Mouse (Mus musculus): ENCODE data around the gene Prim1.

The Prim1 gene

DNA sequence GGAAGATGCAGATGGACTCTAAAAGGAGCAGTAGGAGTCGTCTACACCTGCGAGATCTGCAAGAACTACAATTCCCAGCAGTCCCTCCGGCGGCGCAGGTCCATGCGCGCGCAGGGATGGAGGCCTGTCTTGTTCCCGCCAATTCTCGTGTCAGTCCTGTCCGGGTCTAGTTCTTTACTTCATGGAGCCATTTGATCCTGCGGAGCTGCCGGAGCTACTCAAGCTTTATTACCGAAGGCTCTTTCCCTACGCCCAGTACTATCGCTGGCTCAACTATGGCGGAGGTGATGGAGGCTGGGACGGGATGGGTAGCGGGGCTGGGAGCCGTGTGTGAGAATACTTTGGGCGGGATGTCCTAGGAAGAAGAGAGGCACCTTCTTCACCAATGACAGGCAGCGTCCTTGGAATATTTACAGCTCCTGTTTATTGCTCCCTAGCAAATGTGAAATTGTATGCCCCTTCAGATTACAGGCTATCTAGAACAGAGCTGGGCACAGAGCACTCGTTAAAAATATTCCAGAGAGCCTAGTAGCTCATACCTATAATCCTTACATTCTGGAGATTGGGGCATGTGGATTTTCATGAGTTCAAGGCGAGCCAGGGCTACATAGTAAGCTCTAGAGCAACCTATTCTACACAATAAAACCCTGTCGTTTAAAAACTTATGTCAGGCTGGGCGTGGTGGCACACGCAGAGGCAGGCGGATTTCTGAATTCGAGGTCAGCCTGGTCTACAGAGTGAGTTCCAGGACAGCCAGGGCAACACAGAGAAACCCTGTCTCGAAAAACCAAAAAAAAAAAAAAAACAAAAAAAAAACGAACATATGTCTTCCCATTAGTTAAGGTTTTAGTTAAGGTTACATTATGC is at the start of gene Prim1:
Gene Prim1 (plus strand): TSS at position 101 of the 867 bp plus-strand sequence.
- peak; percentile 55 for DNase-seq (ENCODE audit: low spot score)

DNA sequence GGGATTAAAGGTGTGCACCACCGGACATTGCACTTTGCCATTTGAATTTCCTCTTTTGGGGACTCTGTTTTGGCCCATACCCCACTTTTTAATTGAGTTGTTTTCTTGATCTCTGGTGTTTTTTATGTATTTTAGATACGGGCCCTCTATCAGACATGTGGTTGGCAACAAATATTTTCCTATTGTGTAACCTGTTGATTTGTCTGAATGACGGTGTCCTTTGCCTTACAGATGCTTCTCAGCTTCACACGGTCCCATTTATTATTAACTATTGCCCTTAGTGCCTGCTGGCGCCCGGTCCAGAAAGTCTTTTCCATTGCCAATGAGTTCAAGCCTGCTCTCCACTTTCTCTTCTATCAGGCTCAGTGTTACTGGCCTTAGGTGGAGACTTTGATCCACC is 48.5 kb upstream of the Prim1 start:
- DNase-seq (ENCODE audit: low spot score), result peak; percentile 45

- DNase-seq (ENCODE audit: low spot score), result no peak
These were observed 45.1 kb upstream of the Prim1 start for GRCm38 (mm10) chr10:127969820-127970219.

DNA sequence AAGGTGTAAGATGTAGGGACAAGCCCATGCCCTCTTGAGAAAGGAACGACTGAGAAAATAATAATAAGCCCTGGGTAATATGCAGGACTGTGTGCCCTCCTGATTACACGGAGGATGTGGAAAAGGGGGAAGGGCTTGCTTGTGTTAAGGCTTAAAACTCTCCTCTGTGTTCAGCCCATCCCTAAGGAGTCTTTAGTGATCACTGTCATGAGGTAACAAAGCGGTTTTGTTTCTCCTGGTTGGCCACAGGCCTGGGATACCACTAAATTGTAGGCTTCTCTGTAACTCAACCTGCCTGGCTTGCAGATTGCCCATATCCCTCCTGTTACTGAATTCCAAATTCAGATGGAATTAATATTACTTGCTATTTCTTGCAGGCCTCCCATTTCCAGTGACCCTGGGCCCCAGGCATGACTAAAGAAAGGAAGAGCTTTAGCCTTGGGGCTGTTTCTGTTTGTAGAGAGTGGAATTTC is 44.6 kb upstream of the Prim1 start:
- no peak for DNase-seq (ENCODE audit: low spot score)

DNA sequence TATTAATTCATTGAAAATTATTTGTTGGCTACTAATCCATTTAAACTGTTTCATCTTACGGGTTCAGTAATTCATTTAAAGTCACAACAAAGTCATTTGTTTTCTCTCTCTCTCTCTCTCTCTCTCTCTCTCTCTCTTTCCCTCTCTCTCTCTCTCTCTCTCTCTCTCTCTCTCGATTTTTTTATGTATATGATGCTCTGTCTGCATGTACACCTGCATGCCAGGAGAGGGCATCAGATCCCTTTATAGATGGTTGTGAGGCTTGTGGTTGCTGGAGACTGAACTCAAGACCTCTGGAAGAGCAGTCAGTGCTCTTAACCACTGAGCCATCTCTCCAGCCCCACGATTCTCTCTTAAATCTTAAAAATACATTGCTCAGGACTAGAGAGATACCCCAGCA is 43.8 kb upstream of the Prim1 start:
- no peak for DNase-seq (ENCODE audit: low spot score)

- DNase-seq (ENCODE audit: low spot score), result no peak
These were observed 40.9 kb upstream of the Prim1 start for GRCm38 (mm10) chr10:127974062-127974461.

DNA sequence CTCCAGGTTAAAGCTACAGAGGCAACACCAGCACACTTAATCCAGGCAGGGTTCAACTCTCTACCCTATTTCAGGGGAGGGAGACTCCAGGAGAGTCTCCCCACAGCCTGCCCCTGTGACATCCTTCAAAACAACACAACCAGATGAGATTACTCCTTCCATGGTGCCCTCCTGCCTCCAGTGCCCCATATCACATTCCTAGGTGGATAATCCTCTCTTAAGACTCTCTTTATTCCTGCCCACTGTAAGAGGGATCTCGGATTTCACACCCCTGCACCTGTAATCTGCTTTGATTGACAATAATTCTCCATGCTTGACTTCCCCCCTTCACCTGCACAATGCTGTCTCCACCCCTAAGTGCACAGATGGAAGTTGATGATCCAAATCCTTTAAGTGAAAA is 39.5 kb upstream of the Prim1 start:
- no peak for DNase-seq (ENCODE audit: low spot score)

- DNase-seq (ENCODE audit: low spot score), result peak; percentile 44
These were observed 30.3 kb upstream of the Prim1 start for GRCm38 (mm10) chr10:127984650-127985049.

DNA sequence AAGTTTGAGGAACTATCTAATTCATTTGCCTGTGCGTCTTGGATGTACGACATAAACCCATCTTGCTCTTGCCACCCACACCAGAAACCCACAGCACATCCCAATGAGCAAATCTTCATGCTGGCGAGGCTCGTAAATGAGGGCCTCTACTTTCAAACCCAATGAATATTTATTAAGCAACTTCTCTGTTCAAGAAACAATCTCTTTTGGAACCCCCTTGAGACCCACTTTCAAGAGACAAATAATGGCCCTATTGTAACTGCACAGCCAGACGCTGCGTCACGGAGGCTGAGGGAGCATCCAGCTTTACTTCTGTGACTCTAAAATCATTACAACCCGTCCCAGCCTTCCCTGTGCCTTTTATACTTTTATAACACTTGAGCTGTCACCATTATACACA is 29.4 kb upstream of the Prim1 start:
- DNase-seq (ENCODE audit: low spot score), result no peak

DNA sequence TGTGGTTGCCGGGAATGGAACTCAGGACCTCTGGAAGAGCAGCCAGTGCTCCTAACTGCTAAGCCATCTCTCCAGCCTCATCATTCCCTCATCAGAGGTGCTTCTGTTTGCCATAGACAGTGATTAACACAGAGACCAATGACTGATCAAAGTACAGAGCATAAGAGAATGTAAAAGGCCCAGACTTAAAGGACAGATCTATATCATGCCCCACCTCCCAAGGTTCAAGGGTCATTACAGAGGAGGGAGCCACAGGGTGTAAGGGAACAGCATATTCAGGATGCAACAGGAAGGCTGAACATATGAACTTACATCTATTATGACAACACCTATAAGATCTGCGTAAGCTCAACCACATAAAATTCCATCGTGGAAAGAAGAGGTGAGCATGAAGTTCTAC is 18.3 kb upstream of the Prim1 start:
- DNase-seq (ENCODE audit: low spot score), result no peak

DNA sequence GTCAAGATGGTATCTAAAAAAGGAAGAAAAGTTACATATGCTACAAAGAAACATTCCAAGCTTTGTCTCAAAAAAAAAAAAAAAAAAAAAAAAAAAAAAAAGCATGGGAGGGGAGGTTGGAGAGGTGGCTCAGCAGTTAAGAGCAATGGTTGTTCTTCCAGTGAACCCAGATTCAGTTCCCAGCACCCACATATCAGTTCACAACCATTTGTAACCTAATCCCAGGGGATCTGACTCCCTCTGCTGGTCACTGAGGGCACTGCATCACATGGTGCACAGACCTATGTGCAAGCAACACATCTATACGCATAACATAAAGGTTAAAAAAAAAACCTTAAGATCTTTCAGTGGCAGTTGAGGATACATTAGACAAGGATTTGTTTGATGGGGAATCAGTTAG is 16.7 kb upstream of the Prim1 start:
- no peak for DNase-seq (ENCODE audit: low spot score)

DNA sequence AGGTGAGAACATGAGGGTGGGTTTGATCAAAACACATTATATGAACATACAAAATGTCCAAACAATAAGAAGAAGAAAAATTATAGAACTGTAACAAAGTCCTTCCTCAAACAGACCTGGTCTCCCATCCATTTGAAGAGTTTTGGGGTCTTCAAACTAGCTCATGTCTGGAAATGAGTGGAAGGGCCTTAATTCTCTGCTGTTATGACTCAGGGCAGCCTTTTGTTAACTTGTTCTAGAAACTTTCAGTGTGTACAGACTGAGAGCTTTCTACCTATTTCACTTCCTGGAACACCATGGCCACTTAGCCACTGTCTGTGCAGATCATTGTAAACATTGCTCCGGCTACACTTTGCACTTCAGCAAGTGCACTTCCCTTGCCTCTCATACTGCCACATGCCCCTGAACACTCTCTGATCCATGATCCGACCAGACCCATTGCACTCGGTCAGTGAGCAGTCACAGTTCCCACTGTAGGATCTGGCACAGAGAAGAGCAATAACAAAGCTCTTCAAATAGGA is 11.6 kb upstream of the Prim1 start:
- DNase-seq (ENCODE audit: low spot score), result no peak

DNA sequence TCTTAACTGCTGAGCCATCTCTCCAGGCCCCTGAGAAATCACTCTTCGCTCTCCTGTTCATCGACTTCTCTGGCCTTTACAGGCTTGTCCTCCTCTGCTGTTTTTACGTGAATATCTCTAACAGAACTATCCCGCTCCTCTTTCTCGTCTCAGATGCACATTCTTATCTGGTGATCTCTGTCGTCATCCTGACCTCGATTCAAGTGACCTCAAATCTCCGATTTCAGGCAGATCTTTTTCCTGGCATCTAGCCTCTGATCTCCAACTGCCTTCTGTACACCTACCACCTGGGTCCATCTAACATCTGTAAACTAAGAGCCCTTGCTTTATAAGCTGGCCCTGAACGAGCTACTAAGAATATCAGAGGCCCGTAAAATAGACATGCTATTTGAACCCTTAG is 10.1 kb upstream of the Prim1 start:
- DNase-seq (ENCODE audit: low spot score), result no peak

- no peak for DNase-seq (ENCODE audit: low spot score)
These were observed 9.5 kb upstream of the Prim1 start for GRCm38 (mm10) chr10:128005479-128005878.

DNA sequence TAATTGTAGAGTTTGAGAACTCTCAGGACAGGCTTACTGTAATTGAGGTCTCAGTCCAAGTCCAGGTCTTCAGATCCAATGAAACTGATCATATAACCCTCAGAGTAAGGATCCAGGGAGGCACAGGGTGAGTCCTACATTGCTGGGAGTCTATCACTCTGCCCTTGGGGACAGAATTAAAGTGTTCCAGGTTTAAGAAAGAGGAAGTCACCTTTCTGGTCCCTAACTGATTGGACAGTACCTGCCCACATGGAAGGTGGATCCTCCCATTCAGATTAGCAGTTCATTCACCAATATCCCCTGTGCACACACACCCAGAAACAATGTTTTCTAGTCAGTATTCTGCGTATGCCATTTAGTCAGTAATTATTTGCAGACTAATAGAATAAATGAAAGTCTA is 7.5 kb upstream of the Prim1 start, which contains the start of gene Hsd17b6:
Gene Hsd17b6 (minus strand): TSS at position 166 of the 400 bp plus-strand sequence.
- DNase-seq (ENCODE audit: low spot score), result no peak

- DNase-seq (ENCODE audit: low spot score), result peak; percentile 89
These were observed 6.6 kb upstream of the Prim1 start for GRCm38 (mm10) chr10:128008207-128008889.

GRCm38 (mm10) chr10:128009735-128010134 is 5.2 kb upstream of the Prim1 start:
- no peak for DNase-seq (ENCODE audit: low spot score)

DNA sequence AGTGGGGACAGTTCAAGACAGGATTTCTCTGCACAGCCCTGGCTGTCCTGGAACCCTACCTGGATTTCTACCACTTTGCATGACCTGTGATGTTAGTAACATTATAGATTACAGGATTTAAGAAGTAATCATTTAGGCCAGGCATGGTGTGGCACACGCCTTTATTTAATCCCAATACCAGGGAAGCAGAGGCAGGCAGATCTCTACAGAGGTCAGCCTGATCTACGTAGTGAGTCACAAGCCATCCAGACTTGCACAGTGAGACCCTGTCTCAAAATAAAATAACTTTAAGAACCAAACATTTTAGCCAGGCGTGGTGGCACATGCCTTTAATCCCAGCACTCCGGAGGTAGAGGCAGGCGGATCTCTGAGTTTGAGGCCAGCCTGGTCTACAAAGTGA is 7.2 kb downstream of the Prim1 start:
- no peak for DNase-seq (ENCODE audit: low spot score)

DNA sequence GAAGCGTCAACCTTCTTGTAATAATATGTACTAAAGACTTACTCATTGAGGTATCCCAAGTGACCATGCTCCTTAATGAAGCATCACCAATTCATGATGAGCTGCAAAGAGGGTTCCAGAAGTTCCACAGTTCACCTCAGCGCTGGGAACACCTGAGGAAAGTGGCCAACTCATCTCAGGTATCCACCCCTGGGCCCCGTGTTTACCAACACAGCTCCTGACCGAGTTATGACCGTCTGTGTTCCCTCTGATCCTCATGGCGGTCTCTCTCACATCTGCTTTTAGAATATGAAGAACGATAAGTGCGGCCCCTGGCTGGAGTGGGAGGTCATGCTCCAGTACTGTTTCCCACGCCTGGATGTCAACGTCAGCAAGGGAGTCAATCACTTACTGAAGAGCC is 8.5 kb downstream of the Prim1 start:
- DNase-seq (ENCODE audit: low spot score), result no peak

GRCm38 (mm10) chr10:128029931-128030330 is 15.0 kb downstream of the Prim1 start:
- no peak for DNase-seq (ENCODE audit: low spot score)

DNA sequence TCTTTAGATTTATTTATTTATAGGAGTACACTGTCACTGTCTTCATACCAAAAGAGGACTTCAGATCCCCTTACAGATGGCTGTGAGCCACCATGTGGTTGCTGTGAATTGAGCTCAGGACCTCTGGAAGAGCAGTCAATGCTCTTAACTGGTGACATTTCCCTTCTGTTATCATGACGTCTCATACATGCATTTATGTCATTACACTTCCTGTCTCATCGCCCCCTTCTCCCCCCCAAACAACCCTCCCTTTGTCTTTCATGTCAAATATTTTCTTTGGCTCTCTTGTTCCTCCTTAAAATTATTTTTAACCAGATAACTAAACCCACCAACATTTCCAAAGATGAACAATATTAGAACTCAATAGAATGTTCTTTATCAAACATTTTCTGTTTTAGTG is 15.9 kb downstream of the Prim1 start:
- no peak for DNase-seq (ENCODE audit: low spot score)

- peak; percentile 78 for DNase-seq (ENCODE audit: low spot score)
These were observed 21.9 kb downstream of the Prim1 start for GRCm38 (mm10) chr10:128036746-128037425.
